Mouse (Mus musculus) layer of hippocampus, adult 8-10 months (tissue): Measurements from ENCODE around the gene Mocs1. TPM values are rescaled to one million over a fixed set of nuclear protein-coding genes. Genes with fewer than 3 reads are reported as not detected.

ENCODE experiments used
- DNase-seq, 2 experiments: peaks; one replicate each; pipeline ENCODE4 v3.0.0; 2022; ENCODE audit warnings: low spot score in 2 of 2
- total RNA-seq, 4 experiments: library from RNA; stranded (reverse); gene quantifications; 2 replicates each; pipeline ENCODE4 v1.2.4; 2022

Gene Mocs1
- 10 to 100 TPM; 14.6 to 19.1 (median 17.0) TPM for total RNA-seq

GRCm38 (mm10) chr17:49428239-49428688 is at the start of gene Mocs1:
Gene Mocs1, plus strand, starts transcription at chr17:49428362.
- DNase-seq, result peak; percentile 93 to 94

- no peak for DNase-seq
Observed at GRCm38 (mm10) chr17:49379645-49380044, 48.5 kb upstream of the Mocs1 start.

GRCm38 (mm10) chr17:49384217-49384943 is 43.8 kb upstream of the Mocs1 start:
- no peak for DNase-seq

GRCm38 (mm10) chr17:49387741-49388140 is 40.4 kb upstream of the Mocs1 start:
- no peak for DNase-seq

GRCm38 (mm10) chr17:49392751-49393150 is 35.4 kb upstream of the Mocs1 start:
- no peak for DNase-seq

GRCm38 (mm10) chr17:49394836-49395235 is 33.3 kb upstream of the Mocs1 start:
- DNase-seq, result no peak

- DNase-seq, result no peak
Observed at GRCm38 (mm10) chr17:49399605-49400004, 28.6 kb upstream of the Mocs1 start.

- peak; percentile 58 to 93 for DNase-seq
Observed at GRCm38 (mm10) chr17:49400130-49400529, 28.0 kb upstream of the Mocs1 start.

GRCm38 (mm10) chr17:49403151-49403550 is 25.0 kb upstream of the Mocs1 start:
- DNase-seq, result no peak

- no peak for DNase-seq
Observed at GRCm38 (mm10) chr17:49405927-49406326, 22.2 kb upstream of the Mocs1 start.

GRCm38 (mm10) chr17:49412974-49413373 is 15.2 kb upstream of the Mocs1 start:
- DNase-seq, result no peak

GRCm38 (mm10) chr17:49413554-49413953 is 14.6 kb upstream of the Mocs1 start:
- DNase-seq, result no peak

GRCm38 (mm10) chr17:49416228-49416627 is 11.9 kb upstream of the Mocs1 start:
- no peak for DNase-seq

- DNase-seq, result no peak
Observed at GRCm38 (mm10) chr17:49419813-49420212, 8.3 kb upstream of the Mocs1 start.

GRCm38 (mm10) chr17:49422286-49423066 is 5.7 kb upstream of the Mocs1 start:
- no peak for DNase-seq

GRCm38 (mm10) chr17:49423067-49423325 is 5.2 kb upstream of the Mocs1 start:
- no peak for DNase-seq

GRCm38 (mm10) chr17:49423872-49424271 is 4.3 kb upstream of the Mocs1 start:
- no peak for DNase-seq

- no peak for DNase-seq
Observed at GRCm38 (mm10) chr17:49427631-49428238, 427 bp upstream of the Mocs1 start.

GRCm38 (mm10) chr17:49428751-49429415 is 721 bp downstream of the Mocs1 start:
- no peak for DNase-seq

- DNase-seq, result no peak
Observed at GRCm38 (mm10) chr17:49429471-49430129, 1.4 kb downstream of the Mocs1 start.

GRCm38 (mm10) chr17:49430136-49430535 is 2.0 kb downstream of the Mocs1 start:
- no peak for DNase-seq
